Mouse (Mus musculus) MEL (cell line): Measurements from ENCODE around the gene Nt5dc1. TPM values are rescaled to one million over a fixed set of nuclear protein-coding genes. Genes with fewer than 3 reads are reported as not detected.

Experiments
- DNase-seq: peaks from one replicate; pipeline ENCODE4 v3.0.0; 2011; ENCODE audit warnings: low read depth, low spot score
- H3K27ac ChIP-seq: 2 replicates; pipeline ENCODE4 v1.5.1; 2012; ENCODE audit warnings: low read depth, mild to moderate bottlenecking, control low read depth, low read length, moderate library complexity; ENCODE audit not compliant: control insufficient read depth
- H3K27me3 ChIP-seq, 2 experiments: fragments of 150-350 bp in 1 of 2; sonication (generic) in 1 of 2; 2 replicates each; pipeline ENCODE4 v1.6.1; 2012; ENCODE audit warnings: low read length in 2 of 2, mild to moderate bottlenecking in 2 of 2, improper control_type of control experiment in 1 of 2, moderate library complexity in 1 of 2; ENCODE audit not compliant: insufficient read depth in 2 of 2, control insufficient read depth in 1 of 2
- H3K36me3 ChIP-seq, 2 experiments: 2 replicates each; pipeline ENCODE4 v1.6.1; 2012 to 2014; ENCODE audit warnings: low read length in 2 of 2, improper control_type of control experiment in 1 of 2, inconsistent platforms in 1 of 2, mild to moderate bottlenecking in 1 of 2; ENCODE audit not compliant: insufficient read depth in 2 of 2, control insufficient read depth in 1 of 2
- H3K4me1 ChIP-seq, 2 experiments: fragments of 150-350 bp in 1 of 2; sonication (generic) in 1 of 2; 2 replicates each; pipeline ENCODE4 v1.6.1; 2012; ENCODE audit warnings: low read length in 2 of 2, improper control_type of control experiment in 1 of 2, mild to moderate bottlenecking in 1 of 2; ENCODE audit not compliant: insufficient read depth in 2 of 2, control insufficient read depth in 1 of 2
- H3K4me3 ChIP-seq, 2 experiments: fragments of 150-350 bp in 1 of 2; sonication (generic) in 1 of 2; 2 replicates each; pipeline ENCODE4 v1.5.1; 2012; ENCODE audit warnings: low read depth in 2 of 2, low read length in 2 of 2, mild to moderate bottlenecking in 2 of 2, moderate library complexity in 2 of 2, control low read depth in 1 of 2, improper control_type of control experiment in 1 of 2; ENCODE audit not compliant: control insufficient read depth in 1 of 2, insufficient read depth in 1 of 2
- H3K79me2 ChIP-seq: 2 replicates; pipeline ENCODE4 v1.6.1; 2012; ENCODE audit warnings: mild to moderate bottlenecking, low read length, moderate library complexity; ENCODE audit not compliant: control insufficient read depth, poor library complexity, insufficient read depth
- H3K9ac ChIP-seq: 2 replicates; pipeline ENCODE4 v1.6.1; 2012; ENCODE audit warnings: low read depth, mild to moderate bottlenecking, control low read depth, low read length, moderate library complexity; ENCODE audit not compliant: control insufficient read depth, poor library complexity, severe bottlenecking
- H3K9me3 ChIP-seq: fragments of 150-350 bp; sonication (generic); replicated peaks from 2 replicates; pipeline ENCODE4 v1.6.1; 2012; ENCODE audit warnings: mild to moderate bottlenecking, low read length, improper control_type of control experiment, moderate library complexity; ENCODE audit not compliant: insufficient read depth
- BHLHE40 ChIP-seq: IDR thresholded peaks from 2 replicates; pipeline ENCODE4 v1.6.1; 2012; ENCODE audit warnings: low read depth, mild to moderate bottlenecking, inconsistent platforms, low read length, improper control_type of control experiment, borderline replicate concordance
- CHD1 ChIP-seq: IDR thresholded peaks from 2 replicates; pipeline ENCODE4 v1.6.1; 2012; ENCODE audit warnings: low read depth, mild to moderate bottlenecking, inconsistent platforms, low read length, improper control_type of control experiment
- CHD2 ChIP-seq: IDR thresholded peaks from 2 replicates; pipeline ENCODE4 v1.6.1; 2011; ENCODE audit warnings: low read length, improper control_type of control experiment
- EP300 ChIP-seq, 2 experiments: IDR thresholded peaks; 2 replicates each; pipeline ENCODE4 v1.6.1; 2011; ENCODE audit warnings: improper control_type of control experiment in 2 of 2, low read length in 2 of 2, low read depth in 1 of 2, mild to moderate bottlenecking in 1 of 2
- ETS1 ChIP-seq: IDR thresholded peaks from 2 replicates; pipeline ENCODE4 v1.6.1; 2012; ENCODE audit warnings: low read depth, mild to moderate bottlenecking, inconsistent platforms, low read length, improper control_type of control experiment, moderate library complexity
- GABPA ChIP-seq: IDR thresholded peaks from 2 replicates; pipeline ENCODE4 v1.6.1; 2012; ENCODE audit warnings: low read depth, mild to moderate bottlenecking, inconsistent platforms, low read length, improper control_type of control experiment, moderate library complexity
- HCFC1 ChIP-seq: IDR thresholded peaks from 2 replicates; pipeline ENCODE4 v1.6.1; 2012; ENCODE audit warnings: low read depth, mild to moderate bottlenecking, inconsistent platforms, low read length, improper control_type of control experiment, moderate library complexity
- JUND ChIP-seq: IDR thresholded peaks from 2 replicates; pipeline ENCODE4 v1.6.1; 2011; ENCODE audit warnings: low read depth, mild to moderate bottlenecking, improper control_type of control experiment, low read length
- KAT2A ChIP-seq: conservative IDR thresholded peaks from 2 replicates; pipeline ENCODE4 v1.6.1; 2012; ENCODE audit warnings: low read depth, low read length, improper control_type of control experiment, inconsistent platforms
- MAFK ChIP-seq: IDR thresholded peaks from 2 replicates; pipeline ENCODE4 v1.6.1; 2011; ENCODE audit warnings: low read depth, mild to moderate bottlenecking, low read length, improper control_type of control experiment, borderline replicate concordance
- MAX ChIP-seq: IDR thresholded peaks from 2 replicates; pipeline ENCODE4 v1.6.1; 2011; ENCODE audit warnings: low read length, improper control_type of control experiment
- MAZ ChIP-seq: IDR thresholded peaks from 2 replicates; pipeline ENCODE4 v1.6.1; 2012; ENCODE audit warnings: low read depth, mild to moderate bottlenecking, inconsistent platforms, low read length, improper control_type of control experiment
- MEF2A ChIP-seq: IDR thresholded peaks from 2 replicates; pipeline ENCODE4 v1.6.1; 2014; ENCODE audit warnings: low read depth, mild to moderate bottlenecking, inconsistent platforms, low read length, improper control_type of control experiment; ENCODE audit not compliant: poor library complexity, insufficient replicate concordance, severe bottlenecking; ENCODE audit errors: extremely low read depth
- MYB ChIP-seq: IDR thresholded peaks from 2 replicates; pipeline ENCODE4 v1.6.1; 2011; ENCODE audit warnings: mild to moderate bottlenecking, low read depth, low read length, improper control_type of control experiment
- MYC ChIP-seq: IDR thresholded peaks from 2 replicates; pipeline ENCODE4 v1.6.1; 2011; ENCODE audit warnings: low read depth, mild to moderate bottlenecking, low read length, improper control_type of control experiment, moderate library complexity
- NRF1 ChIP-seq: IDR thresholded peaks from 2 replicates; pipeline ENCODE4 v1.6.1; 2014; ENCODE audit warnings: low read depth, mild to moderate bottlenecking, inconsistent platforms, low read length, improper control_type of control experiment, moderate library complexity; ENCODE audit not compliant: poor library complexity, insufficient read depth, severe bottlenecking
- POLR2A ChIP-seq, 2 experiments: IDR thresholded peaks; 2 replicates each; pipeline ENCODE4 v1.6.1; 2011 to 2012; ENCODE audit warnings: low read length in 2 of 2, mild to moderate bottlenecking in 2 of 2, control low read depth in 1 of 2, improper control_type of control experiment in 1 of 2, low read depth in 1 of 2, moderate library complexity in 1 of 2; ENCODE audit not compliant: control insufficient read depth in 1 of 2, insufficient read depth in 1 of 2, poor library complexity in 1 of 2
- POLR2AphosphoS5 ChIP-seq: IDR thresholded peaks from 2 replicates; pipeline ENCODE4 v1.6.1; 2012; ENCODE audit warnings: low read depth, borderline replicate concordance, mild to moderate bottlenecking, inconsistent platforms, low read length, moderate library complexity, mixed read lengths
- RCOR1 ChIP-seq: IDR thresholded peaks from 2 replicates; pipeline ENCODE4 v1.6.1; 2012; ENCODE audit warnings: low read depth, mild to moderate bottlenecking, inconsistent platforms, low read length, improper control_type of control experiment
- SIN3A ChIP-seq: IDR thresholded peaks from 2 replicates; pipeline ENCODE4 v1.6.1; 2012; ENCODE audit warnings: low read length, improper control_type of control experiment, inconsistent platforms
- SMC3 ChIP-seq: IDR thresholded peaks from 2 replicates; pipeline ENCODE4 v1.6.1; 2011; ENCODE audit warnings: low read depth, low read length, improper control_type of control experiment
- TAL1 ChIP-seq: IDR thresholded peaks from 2 replicates; pipeline ENCODE4 v1.6.1; 2012; ENCODE audit warnings: mild to moderate bottlenecking, inconsistent platforms, low read length, moderate library complexity, mixed read lengths
- TBP ChIP-seq: IDR thresholded peaks from 2 replicates; pipeline ENCODE4 v1.8.0; 2011; ENCODE audit warnings: low read depth, low read length, improper control_type of control experiment
- USF1 ChIP-seq: IDR thresholded peaks from 2 replicates; pipeline ENCODE4 v1.6.1; 2014; ENCODE audit warnings: low read depth, mild to moderate bottlenecking, inconsistent platforms, low read length, improper control_type of control experiment, moderate library complexity
- ZC3H11A ChIP-seq: IDR thresholded peaks from 2 replicates; pipeline ENCODE4 v1.6.1; 2012; ENCODE audit warnings: low read depth, mild to moderate bottlenecking, inconsistent platforms, low read length, improper control_type of control experiment
- ZKSCAN1 ChIP-seq: IDR thresholded peaks from 2 replicates; pipeline ENCODE4 v1.6.1; 2012; ENCODE audit warnings: low read depth, mild to moderate bottlenecking, inconsistent platforms, low read length, improper control_type of control experiment, moderate library complexity
- ZNF384 ChIP-seq: IDR thresholded peaks from 2 replicates; pipeline ENCODE4 v1.6.1; 2012; ENCODE audit warnings: low read depth, mild to moderate bottlenecking, inconsistent platforms, low read length, improper control_type of control experiment
- polyA plus RNA-seq, 2 experiments: library from polyadenylated mRNA; stranded (reverse) in 1 of 2; unstranded in 1 of 2; fragments of >175 nt in 1 of 2; fragments of >200 nt in 1 of 2; gene quantifications; 2 replicates each; pipeline versions ENCODE4 v1.2.1 to v1.2.4; 2012; ENCODE audit warnings: low replicate concordance in 2 of 2, low read depth in 1 of 2; ENCODE audit not compliant: insufficient read length in 2 of 2, insufficient read depth in 1 of 2, missing spikeins in 1 of 2
- total RNA-seq: library from RNA; depleted of rRNA; stranded (reverse); fragments of 300-350 nt; gene quantifications from 2 replicates; pipeline ENCODE4 v1.2.3, GENCODE M21; 2012

Nt5dc1 gene
- total and polyA plus RNA-seq, 3 experiments, result 8.9 to 11.5 TPM; not detected in 1

DNA sequence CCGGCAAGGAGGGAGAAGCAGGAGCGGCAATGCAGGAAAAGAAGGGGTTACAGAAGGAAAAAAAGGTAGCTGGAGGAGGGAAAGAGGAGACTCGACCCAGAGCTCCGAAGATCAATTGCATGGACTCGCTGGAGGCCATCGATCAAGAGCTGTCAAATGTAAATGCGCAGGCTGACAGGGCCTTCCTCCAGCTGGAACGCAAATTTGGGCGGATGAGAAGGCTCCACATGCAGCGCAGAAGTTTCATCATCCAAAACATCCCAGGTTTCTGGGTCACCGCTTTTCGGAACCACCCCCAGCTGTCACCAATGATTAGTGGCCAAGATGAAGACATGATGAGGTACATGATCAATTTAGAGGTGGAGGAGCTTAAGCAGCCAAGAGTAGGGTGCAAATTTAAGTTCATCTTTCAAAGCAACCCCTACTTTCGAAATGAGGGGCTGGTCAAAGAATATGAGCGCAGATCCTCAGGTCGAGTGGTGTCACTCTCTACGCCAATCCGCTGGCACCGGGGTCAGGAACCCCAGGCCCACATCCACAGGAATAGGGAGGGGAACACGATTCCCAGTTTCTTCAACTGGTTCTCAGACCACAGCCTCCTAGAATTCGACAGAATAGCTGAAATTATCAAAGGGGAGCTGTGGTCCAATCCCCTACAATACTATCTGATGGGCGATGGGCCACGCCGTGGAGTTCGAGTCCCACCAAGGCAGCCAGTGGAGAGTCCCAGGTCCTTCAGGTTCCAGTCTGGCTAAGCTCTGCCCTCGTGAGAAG, 120.2 kb downstream of the Nt5dc1 start:
- TF ChIP-seq ETS1, result no peak
- TF ChIP-seq USF1, result no peak
- no peak for TF ChIP-seq ZKSCAN1
- no peak for TF ChIP-seq JUND
- TF ChIP-seq MYB, result no peak
- no peak for TF ChIP-seq GABPA
- TF ChIP-seq ZC3H11A, result no peak
- no peak for TF ChIP-seq MAX
- no peak for TF ChIP-seq RCOR1
- TF ChIP-seq EP300 (IDR thresholded peaks at IDR 0.05; ENCODE audit: low read depth in 1 of 2, low read length in 2 of 2), result no peak
- TF ChIP-seq SIN3A, result no peak
- no peak for TF ChIP-seq MYC
- TF ChIP-seq SMC3, result no peak
- TF ChIP-seq CHD1, result no peak
- no peak for TF ChIP-seq BHLHE40
- no peak for TF ChIP-seq TAL1
- TF ChIP-seq HCFC1, result no peak
- no peak overlapping the region for H3K27ac ChIP-seq
- no peaks in the 10 kb centered on the region for H3K4me1 ChIP-seq
- H3K27me3 ChIP-seq, result no peaks in the 10 kb centered on the region
- H3K36me3 ChIP-seq, result no peaks in the 10 kb centered on the region
- H3K79me2 ChIP-seq, result no peaks in the 10 kb centered on the region
- H3K4me3 ChIP-seq, result no peak overlapping the region
- H3K9me3 ChIP-seq, result no peaks in the 10 kb centered on the region
- no peak for DNase-seq
- no peak overlapping the region for H3K9ac ChIP-seq

DNA sequence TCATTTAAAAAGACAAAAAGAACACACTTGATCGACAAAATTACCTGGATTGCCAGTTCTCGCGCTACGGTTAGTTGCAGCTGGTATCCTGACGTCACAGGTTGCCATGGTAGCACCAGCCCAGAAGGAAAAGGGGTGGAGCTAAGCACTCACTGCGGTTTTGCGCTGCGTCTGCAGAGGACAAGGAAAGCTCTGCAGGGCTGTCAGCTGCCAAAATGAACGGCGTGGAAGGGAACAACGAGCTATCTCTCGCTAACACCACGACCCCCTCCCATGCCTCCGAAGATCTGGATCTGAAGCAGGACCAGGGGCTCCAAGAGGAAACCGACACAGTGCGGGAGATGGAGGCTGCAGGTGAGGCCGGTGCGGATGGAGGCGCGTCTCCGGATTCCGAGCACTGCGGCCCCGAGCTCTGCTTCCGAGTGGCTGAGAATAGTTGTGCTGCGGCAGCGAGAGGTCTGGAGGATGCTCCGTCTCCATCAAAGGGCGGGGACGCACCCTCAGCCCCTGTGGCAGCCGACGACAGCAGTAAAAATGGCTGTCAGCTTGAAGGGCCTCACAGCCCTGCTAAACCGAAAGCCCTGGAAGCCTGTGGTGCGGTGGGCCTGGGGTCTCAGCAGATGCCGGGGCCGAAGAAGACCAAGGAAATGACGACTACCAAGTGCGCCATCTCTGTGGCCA, 120.9 kb downstream of the Nt5dc1 start, which contains the start of gene Tspyl4:
Tspyl4 (plus strand) TSS at position 144 of the 681 bp plus-strand sequence.
- no peak within 1 kb of the TSS for H3K9ac ChIP-seq
- no peak for DNase-seq
- no peaks in the 10 kb centered on the region for H3K9me3 ChIP-seq
- no peak for TF ChIP-seq ZKSCAN1
- TF ChIP-seq KAT2A, result no peak
- TF ChIP-seq TBP, result no peak
- no peak for TF ChIP-seq MAX
- TF ChIP-seq JUND, result no peak
- TF ChIP-seq SIN3A, result no peak
- no peak for TF ChIP-seq CHD2
- no peak for TF ChIP-seq ZNF384
- no peak for TF ChIP-seq EP300 (IDR thresholded peaks at IDR 0.05; ENCODE audit: low read depth in 1 of 2, low read length in 2 of 2)
- TF ChIP-seq SMC3, result no peak
- TF ChIP-seq MEF2A, result no peak
- no peak for TF ChIP-seq MAZ
- no peak for TF ChIP-seq MAFK
- TF ChIP-seq HCFC1, result no peak
- no peak for TF ChIP-seq POLR2AphosphoS5
- TF ChIP-seq POLR2A (IDR thresholded peaks at IDR 0.05; ENCODE audit: control insufficient read depth in 1 of 2, insufficient read depth in 1 of 2, low read depth in 1 of 2, low read length in 2 of 2, poor library complexity in 1 of 2), result no peak
- TF ChIP-seq BHLHE40, result no peak
- TF ChIP-seq NRF1, result no peak
- TF ChIP-seq CHD1, result no peak
- TF ChIP-seq, all 39 proteins: peak for 0
- no peak within 1 kb of the TSS for H3K4me3 ChIP-seq
- H3K4me1 ChIP-seq, result no peaks in the 10 kb centered on the region
- H3K79me2 ChIP-seq, result no peaks in the 10 kb centered on the region
- no peak within 1 kb of the TSS for H3K27ac ChIP-seq
- H3K36me3 ChIP-seq, result no peaks in the 10 kb centered on the region
- H3K27me3 ChIP-seq, result no peaks in the 10 kb centered on the region
